Mouse (Mus musculus) bone marrow, adult 2 months (tissue): Measurements from ENCODE around the gene A3galt2. TPM values are rescaled to one million over a fixed set of nuclear protein-coding genes. Genes with fewer than 3 reads are reported as not detected.

ENCODE experiments used
- H3K27ac ChIP-seq: fragments of 200-500 bp; 2 replicates; pipeline ENCODE4 v1.5.1; 2012; ENCODE audit warnings: low read depth, mild to moderate bottlenecking, control low read depth, inconsistent platforms, low read length; ENCODE audit not compliant: control insufficient read depth, poor library complexity, insufficient read depth
- H3K4me1 ChIP-seq: fragments of 200-500 bp; 2 replicates; pipeline ENCODE4 v1.6.1; 2011; ENCODE audit warnings: low read length; ENCODE audit not compliant: control insufficient read depth, insufficient read depth
- H3K4me3 ChIP-seq: fragments of 200-500 bp; replicated peaks from 2 replicates; pipeline ENCODE3; 2011; ENCODE audit warnings: mild to moderate bottlenecking, low read depth, low read length, control low read depth; ENCODE audit not compliant: control insufficient read depth
- CTCF ChIP-seq: fragments of 200-500 bp; IDR thresholded peaks from 2 replicates; pipeline ENCODE4 v1.5.1; 2011; ENCODE audit warnings: low read length, control low read depth; ENCODE audit not compliant: control insufficient read depth, insufficient read depth
- POLR2A ChIP-seq: fragments of 200-500 bp; IDR thresholded peaks from 2 replicates; pipeline ENCODE4 v1.6.1; 2011; ENCODE audit warnings: low read depth, mild to moderate bottlenecking, control low read depth, low read length, borderline replicate concordance; ENCODE audit not compliant: control insufficient read depth
- WGBS: fragments of 180-500 bp; shearing (Covaris S2); methylation state at CpG from one replicate; pipeline ENCODE4 v1.1.7; 2018; 5-methylcytosine and 5-hydroxymethylcytosine counted together
- polyA plus RNA-seq: library from polyadenylated mRNA; stranded (reverse); fragments of >200 nt; gene quantifications from 2 replicates; pipeline ENCODE4 v1.2.4, GENCODE M21; 2011; ENCODE audit warnings: low replicate concordance; ENCODE audit not compliant: missing spikeins, insufficient read depth, insufficient read length

The A3galt2 gene
- polyA plus RNA-seq, 1 experiment: 1.5 TPM

- TF ChIP-seq CTCF (no peak), POLR2A (no peak)
- 78% methylated on average over 6 of the region's 6 CpGs for WGBS
- Histone ChIP-seq H3K27ac (no peak overlapping the region), H3K4me1 (no peaks in the 10 kb centered on the region; the same call in 1 of the 2 replicates), H3K4me3 (no peak overlapping the region)
Measured at GRCm38 (mm10) chr4:128712941-128713340, 42.2 kb upstream of the A3galt2 start.

- H3K4me1 ChIP-seq: no peaks in the 10 kb centered on the region; the same call in none of the 2 replicates
- H3K27ac ChIP-seq: no peak overlapping the region
- no peak overlapping the region for H3K4me3 ChIP-seq
- WGBS: 58% methylated on average over 14 of the region's 14 CpGs
- no peak for TF ChIP-seq CTCF
- no peak for TF ChIP-seq POLR2A
Measured at GRCm38 (mm10) chr4:128715241-128716204, 39.6 kb upstream of the A3galt2 start.

GRCm38 (mm10) chr4:128716279-128716678, 38.9 kb upstream of the A3galt2 start:
- H3K27ac ChIP-seq: no peak overlapping the region
- H3K4me1 ChIP-seq: no peaks in the 10 kb centered on the region; the same call in none of the 2 replicates
- no peak overlapping the region for H3K4me3 ChIP-seq
- WGBS: 77% methylated on average over 4 of the region's 4 CpGs
- no peak for TF ChIP-seq CTCF
- no peak for TF ChIP-seq POLR2A

- no peak overlapping the region for H3K4me3 ChIP-seq
- 84% methylated on average over 9 of the region's 9 CpGs for WGBS
Measured at GRCm38 (mm10) chr4:128716731-128717130, 38.4 kb upstream of the A3galt2 start.

GRCm38 (mm10) chr4:128720110-128720509, 35.1 kb upstream of the A3galt2 start:
- Histone ChIP-seq H3K4me1 (no peaks in the 10 kb centered on the region; the same call in 1 of the 2 replicates), H3K4me3 (no peak overlapping the region), H3K27ac (no peak overlapping the region)
- TF ChIP-seq POLR2A (no peak), CTCF (no peak)
- WGBS: 11% methylated on average over 5 of the region's 5 CpGs

More at GRCm38 (mm10) chr4:128716731-128717130, 38.4 kb upstream of the A3galt2 start:
- no peaks in the 10 kb centered on the region; the same call in none of the 2 replicates for H3K4me1 ChIP-seq
- H3K27ac ChIP-seq: no peak overlapping the region
- no peak for TF ChIP-seq CTCF

- 92% methylated on average over 9 of the region's 9 CpGs for WGBS
- H3K4me1 ChIP-seq: no peaks in the 10 kb centered on the region; the same call in 1 of the 2 replicates
- no peak overlapping the region for H3K27ac ChIP-seq
- no peak overlapping the region for H3K4me3 ChIP-seq
- TF ChIP-seq POLR2A (no peak), CTCF (no peak)
Measured at GRCm38 (mm10) chr4:128721061-128721648, 34.0 kb upstream of the A3galt2 start.

- TF ChIP-seq CTCF (no peak), POLR2A (no peak)
- no peak overlapping the region for H3K4me3 ChIP-seq
- no peak overlapping the region for H3K27ac ChIP-seq
- WGBS: 80% methylated on average over 4 of the region's 4 CpGs
- H3K4me1 ChIP-seq: peaks cover under 1% of the 10 kb centered on the region; the same call in 1 of the 2 replicates
Measured at GRCm38 (mm10) chr4:128721761-128722160, 33.4 kb upstream of the A3galt2 start.

GRCm38 (mm10) chr4:128722932-128723331, 32.2 kb upstream of the A3galt2 start:
- Histone ChIP-seq H3K4me3 (no peak overlapping the region), H3K27ac (no peak overlapping the region), H3K4me1 (peaks cover 2% of the 10 kb centered on the region; the same call in 1 of the 2 replicates)
- TF ChIP-seq CTCF: no peak
- TF ChIP-seq POLR2A: no peak
- WGBS: 77% methylated on average over 8 of the region's 8 CpGs
